Mouse (Mus musculus): ENCODE measurements around the gene Dgki. TPM values are rescaled to one million over a fixed set of nuclear protein-coding genes. Genes with fewer than 3 reads are reported as not detected.

The Dgki gene
- polyA plus RNA-seq, 1 experiment: 7.5 TPM

- TF ChIP-seq POLR2A (IDR thresholded peaks at IDR 0.05; ENCODE audit: borderline replicate concordance, insufficient read depth, low read length) (no peak), CTCF (IDR thresholded peaks at IDR 0.05; ENCODE audit: borderline replicate concordance, insufficient read depth, low read depth, low read length) (no peak)
- 63% methylated on average over 1 of the region's 1 CpGs for WGBS
- no peak overlapping the region for H3K27ac ChIP-seq (ENCODE audit: insufficient read depth, low read length)
- peaks cover 15% of the 10 kb centered on the region for H3K4me1 ChIP-seq (ENCODE audit: control insufficient read depth, insufficient read depth, low read length)
- DNase-seq: peak; percentile 26 to 52
- no peaks in the 10 kb centered on the region for H3K27me3 ChIP-seq (ENCODE audit: control insufficient read depth, insufficient read depth, low read length)
- no peak overlapping the region for H3K4me3 ChIP-seq (replicated peaks; ENCODE audit: insufficient read depth, low read depth, low read length)
These were observed 454.7 kb downstream of the Dgki start for GRCm38 (mm10) chr6:36845288-36845687.

- DNase-seq: peak; percentile 58 to 90
- Histone ChIP-seq H3K27ac (ENCODE audit: insufficient read depth, low read length) (no peak overlapping the region), H3K4me3 (replicated peaks; ENCODE audit: insufficient read depth, low read depth, low read length) (no peak overlapping the region), H3K4me1 (ENCODE audit: control insufficient read depth, insufficient read depth, low read length) (peaks cover 15% of the 10 kb centered on the region), H3K27me3 (ENCODE audit: control insufficient read depth, insufficient read depth, low read length) (no peaks in the 10 kb centered on the region)
- no peak for TF ChIP-seq CTCF (IDR thresholded peaks at IDR 0.05; ENCODE audit: borderline replicate concordance, insufficient read depth, low read depth, low read length)
- 5% methylated on average over 6 of the region's 6 CpGs for WGBS
These were observed 455.7 kb downstream of the Dgki start for GRCm38 (mm10) chr6:36844258-36844657.

- Histone ChIP-seq H3K27ac (ENCODE audit: insufficient read depth, low read length) (no peak overlapping the region), H3K27me3 (ENCODE audit: control insufficient read depth, insufficient read depth, low read length) (no peaks in the 10 kb centered on the region; the same call in 1 of the 2 replicates), H3K4me1 (ENCODE audit: control insufficient read depth, insufficient read depth, low read length) (peaks cover 10% of the 10 kb centered on the region; the same call in 1 of the 2 replicates), H3K4me3 (replicated peaks; ENCODE audit: insufficient read depth, low read depth, low read length) (no peak overlapping the region)
- WGBS: 81% methylated on average over 3 of the region's 3 CpGs
- TF ChIP-seq POLR2A (IDR thresholded peaks at IDR 0.05; ENCODE audit: borderline replicate concordance, insufficient read depth, low read length) (no peak), CTCF (IDR thresholded peaks at IDR 0.05; ENCODE audit: borderline replicate concordance, insufficient read depth, low read depth, low read length) (no peak)
- DNase-seq: no peak
These were observed 456.9 kb downstream of the Dgki start for GRCm38 (mm10) chr6:36843031-36843488.

GRCm38 (mm10) chr6:36842101-36842922, 457.7 kb downstream of the Dgki start:
- H3K4me3 ChIP-seq (replicated peaks; ENCODE audit: insufficient read depth, low read depth, low read length): no peak overlapping the region
- WGBS: 96% methylated on average over 5 of the region's 5 CpGs
- no peak for TF ChIP-seq POLR2A (IDR thresholded peaks at IDR 0.05; ENCODE audit: borderline replicate concordance, insufficient read depth, low read length)
- no peak for TF ChIP-seq CTCF (IDR thresholded peaks at IDR 0.05; ENCODE audit: borderline replicate concordance, insufficient read depth, low read depth, low read length)
- no peaks in the 10 kb centered on the region; the same call in 1 of the 2 replicates for H3K27me3 ChIP-seq (ENCODE audit: control insufficient read depth, insufficient read depth, low read length)
- no peak overlapping the region for H3K27ac ChIP-seq (ENCODE audit: insufficient read depth, low read length)
- no peak for DNase-seq
- H3K4me1 ChIP-seq (ENCODE audit: control insufficient read depth, insufficient read depth, low read length): peaks cover 10% of the 10 kb centered on the region; the same call in 1 of the 2 replicates

- 95% methylated on average over 3 of the region's 3 CpGs for WGBS
- no peak overlapping the region for H3K4me3 ChIP-seq (replicated peaks; ENCODE audit: insufficient read depth, low read depth, low read length)
- H3K4me1 ChIP-seq (ENCODE audit: control insufficient read depth, insufficient read depth, low read length): peaks cover 10% of the 10 kb centered on the region; the same call in 1 of the 2 replicates
- no peak for TF ChIP-seq CTCF (IDR thresholded peaks at IDR 0.05; ENCODE audit: borderline replicate concordance, insufficient read depth, low read depth, low read length)
- TF ChIP-seq POLR2A (IDR thresholded peaks at IDR 0.05; ENCODE audit: borderline replicate concordance, insufficient read depth, low read length): no peak
- DNase-seq: no peak
- H3K27ac ChIP-seq (ENCODE audit: insufficient read depth, low read length): no peak overlapping the region
- H3K27me3 ChIP-seq (ENCODE audit: control insufficient read depth, insufficient read depth, low read length): no peaks in the 10 kb centered on the region; the same call in 1 of the 2 replicates
These were observed 458.3 kb downstream of the Dgki start for GRCm38 (mm10) chr6:36841701-36842100.

GRCm38 (mm10) chr6:36841174-36841573, 458.8 kb downstream of the Dgki start:
- no peak overlapping the region for H3K4me3 ChIP-seq (replicated peaks; ENCODE audit: insufficient read depth, low read depth, low read length)
- no peak for DNase-seq
- no peak overlapping the region for H3K27ac ChIP-seq (ENCODE audit: insufficient read depth, low read length)
- peaks cover 10% of the 10 kb centered on the region; the same call in 1 of the 2 replicates for H3K4me1 ChIP-seq (ENCODE audit: control insufficient read depth, insufficient read depth, low read length)
- no peaks in the 10 kb centered on the region; the same call in 1 of the 2 replicates for H3K27me3 ChIP-seq (ENCODE audit: control insufficient read depth, insufficient read depth, low read length)
- TF ChIP-seq POLR2A (IDR thresholded peaks at IDR 0.05; ENCODE audit: borderline replicate concordance, insufficient read depth, low read length): no peak

GRCm38 (mm10) chr6:36838747-36839146, 461.2 kb downstream of the Dgki start:
- Histone ChIP-seq H3K27me3 (ENCODE audit: control insufficient read depth, insufficient read depth, low read length) (no peaks in the 10 kb centered on the region; the same call in 1 of the 2 replicates), H3K27ac (ENCODE audit: insufficient read depth, low read length) (no peak overlapping the region), H3K4me1 (ENCODE audit: control insufficient read depth, insufficient read depth, low read length) (no peaks in the 10 kb centered on the region; the same call in 1 of the 2 replicates), H3K4me3 (replicated peaks; ENCODE audit: insufficient read depth, low read depth, low read length) (no peak overlapping the region)
- TF ChIP-seq POLR2A (IDR thresholded peaks at IDR 0.05; ENCODE audit: borderline replicate concordance, insufficient read depth, low read length): no peak
- TF ChIP-seq CTCF (IDR thresholded peaks at IDR 0.05; ENCODE audit: borderline replicate concordance, insufficient read depth, low read depth, low read length): no peak
- no peak for DNase-seq
- 96% methylated on average over 1 of the region's 1 CpGs for WGBS

GRCm38 (mm10) chr6:36835351-36835750, 464.6 kb downstream of the Dgki start:
- Histone ChIP-seq H3K4me3 (replicated peaks; ENCODE audit: insufficient read depth, low read depth, low read length) (no peak overlapping the region), H3K27ac (ENCODE audit: insufficient read depth, low read length) (no peak overlapping the region), H3K27me3 (ENCODE audit: control insufficient read depth, insufficient read depth, low read length) (no peaks in the 10 kb centered on the region; the same call in 1 of the 2 replicates), H3K4me1 (ENCODE audit: control insufficient read depth, insufficient read depth, low read length) (no peaks in the 10 kb centered on the region)
- WGBS: 58% methylated on average over 3 of the region's 3 CpGs
- no peak for DNase-seq
- TF ChIP-seq CTCF (IDR thresholded peaks at IDR 0.05; ENCODE audit: borderline replicate concordance, insufficient read depth, low read depth, low read length) (no peak), POLR2A (IDR thresholded peaks at IDR 0.05; ENCODE audit: borderline replicate concordance, insufficient read depth, low read length) (no peak)

All from cerebellum, adult 2 months (tissue).